Mouse (Mus musculus) hindbrain, embryonic 10.5 days (tissue): Measurements from ENCODE around the gene Gm30302. TPM values are rescaled to one million over a fixed set of nuclear protein-coding genes. Genes with fewer than 3 reads are reported as not detected.

ENCODE experiments used
- polyA plus RNA-seq: library from polyadenylated mRNA; unstranded; fragments of >200 nt; fragmentation: Nextera tagmentation; extraction: Ambion mirVana; gene quantifications from 2 replicates; pipeline ENCODE4 v1.2.1, GENCODE M21; 2016

Gene Gm30302
- polyA plus RNA-seq, 1 experiment from 2014 or later: not detected

Other genes starting within 250 kb of the Gm30302 start
- 0.82 and 1.6 TPM in 2 replicates for gene Omd, start 216.5 kb downstream of the Gm30302 start, polyA plus RNA-seq
- 2.7 and 5.3 TPM in 2 replicates for gene Ogn, start 191.0 kb downstream of the Gm30302 start, polyA plus RNA-seq
- gene Cenpp, start 146.2 kb downstream of the Gm30302 start, polyA plus RNA-seq: 31.9 and 35.1 TPM in 2 replicates
- 15.2 and 23.1 TPM in 2 replicates for gene Nol8, start 145.9 kb downstream of the Gm30302 start, polyA plus RNA-seq
- 98.0 and 111 TPM in 2 replicates for gene Iars, start 116.9 kb downstream of the Gm30302 start, polyA plus RNA-seq